Mouse (Mus musculus) heart, postnatal 10 days (tissue): Measurements from ENCODE around the gene Crtc1. TPM values are rescaled to one million over a fixed set of nuclear protein-coding genes. Genes with fewer than 3 reads are reported as not detected.

Experiments
- DNase-seq, 2 experiments: peaks; one replicate each; pipeline ENCODE4 v3.0.0; 2021
- intact Hi-C: fragments of 180-260 bp; cut with DNase I; formaldehyde crosslinking; loops from one replicate; pipeline ENCODE4 v1.15.1; 2025
- total RNA-seq, 2 experiments: library from RNA; stranded (reverse); gene quantifications; 2 replicates each; pipeline ENCODE4 v1.2.3; 2021

Gene Crtc1
- total RNA-seq, result 10 to 100 TPM; 11.0 to 15.6 TPM

- DNase-seq, result peak; percentile 98
- intact Hi-C loops, result no loop called here
These were observed at the start of gene Crtc1 for GRCm38 (mm10) chr8:70439055-70439847. Gene Crtc1 (minus strand): TSS chr8:70439579.

GRCm38 (mm10) chr8:70488931-70489470, 49.6 kb upstream of the Crtc1 start:
- intact Hi-C loops, result no loop called here
- no peak for DNase-seq

GRCm38 (mm10) chr8:70487993-70488796, 48.8 kb upstream of the Crtc1 start:
- no peak for DNase-seq

GRCm38 (mm10) chr8:70486941-70487520, 47.7 kb upstream of the Crtc1 start, which contains the start of gene Tmem59l:
Gene Tmem59l (minus strand): TSS chr8:70487358.
- peak in 1 of 2 experiments; percentile 7 for DNase-seq
- intact Hi-C loops, result no loop called here

More at GRCm38 (mm10) chr8:70487993-70488796, 48.8 kb upstream of the Crtc1 start:
- intact Hi-C loops, result no loop called here

GRCm38 (mm10) chr8:70486191-70486681, 46.9 kb upstream of the Crtc1 start:
- DNase-seq, result no peak
- intact Hi-C loops, result no loop called here

- no peak for DNase-seq
- intact Hi-C loops, result no loop called here
These were observed 43.6 kb upstream of the Crtc1 start for GRCm38 (mm10) chr8:70482943-70483342.

- intact Hi-C loops, result no loop called here
These were observed 42.5 kb upstream of the Crtc1 start for GRCm38 (mm10) chr8:70481908-70482307.

GRCm38 (mm10) chr8:70477269-70477982, 38.0 kb upstream of the Crtc1 start:
- intact Hi-C loops, result no loop called here
- no peak for DNase-seq

More at GRCm38 (mm10) chr8:70481908-70482307, 42.5 kb upstream of the Crtc1 start:
- no peak for DNase-seq

- intact Hi-C loops, result no loop called here
- peak; percentile 94 to 96 for DNase-seq
These were observed 37.2 kb upstream of the Crtc1 start, which contains the start of gene Klhl26 for GRCm38 (mm10) chr8:70476333-70477268. Gene Klhl26 (minus strand): TSS chr8:70476968.

- intact Hi-C loops, result loop anchor here (2.0 kb wide), 1 partner anchor 31 kb away; no protein-coding TSS in a partner anchor
- no peak for DNase-seq
These were observed 32.5 kb upstream of the Crtc1 start for GRCm38 (mm10) chr8:70471856-70472255.

GRCm38 (mm10) chr8:70469938-70470337, 30.6 kb upstream of the Crtc1 start:
- intact Hi-C loops, result loop anchor here (2.0 kb wide), 1 partner anchor 29 kb away; no protein-coding TSS in a partner anchor
- DNase-seq, result no peak

- DNase-seq, result no peak
- intact Hi-C loops, result no loop called here
These were observed 30.0 kb upstream of the Crtc1 start for GRCm38 (mm10) chr8:70469295-70469916.

GRCm38 (mm10) chr8:70468733-70469132, 29.4 kb upstream of the Crtc1 start:
- intact Hi-C loops, result no loop called here
- no peak for DNase-seq

- intact Hi-C loops, result no loop called here
- no peak for DNase-seq
These were observed 28.5 kb upstream of the Crtc1 start for GRCm38 (mm10) chr8:70467907-70468306.

GRCm38 (mm10) chr8:70467229-70467725, 27.9 kb upstream of the Crtc1 start:
- intact Hi-C loops, result no loop called here
- DNase-seq, result peak; percentile 58 to 59

- intact Hi-C loops, result no loop called here
- DNase-seq, result peak; percentile 75 to 76
These were observed 27.4 kb upstream of the Crtc1 start for GRCm38 (mm10) chr8:70466771-70467170.

GRCm38 (mm10) chr8:70466305-70466704, 26.9 kb upstream of the Crtc1 start:
- no peak for DNase-seq
- intact Hi-C loops, result no loop called here

GRCm38 (mm10) chr8:70465701-70466100, 26.3 kb upstream of the Crtc1 start:
- no peak for DNase-seq
- intact Hi-C loops, result no loop called here
